Mouse (Mus musculus): Measurements from ENCODE around the gene Cd72.
"Not testable (repeated sequence)": the region's sequence is repeated elsewhere in the genome, so short reads cannot be mapped to it uniquely, and the experiment has no call there.

Cd72 gene

GRCm38 (mm10) chr4:43454041-43454836 is at the start of gene Cd72:
Gene Cd72, minus strand, starts transcription at chr4:43454628.
- no peak for DNase-seq

- DNase-seq: no peak
These were observed 49.1 kb upstream of the Cd72 start for GRCm38 (mm10) chr4:43503506-43503905.

- no peak for DNase-seq
These were observed 48.6 kb upstream of the Cd72 start for GRCm38 (mm10) chr4:43503041-43503440.

GRCm38 (mm10) chr4:43499407-43500333 is 45.2 kb upstream of the Cd72 start, which contains the start of gene Arhgef39:
Gene Arhgef39, minus strand, starts transcription at chr4:43499695.
- DNase-seq: peak; percentile 85

GRCm38 (mm10) chr4:43498983-43499382 is 44.6 kb upstream of the Cd72 start:
- DNase-seq: peak; percentile 68

GRCm38 (mm10) chr4:43497946-43498345 is 43.5 kb upstream of the Cd72 start:
- DNase-seq: no peak

GRCm38 (mm10) chr4:43497405-43497804 is 43.0 kb upstream of the Cd72 start:
- DNase-seq: no peak

- DNase-seq: no peak
These were observed 42.2 kb upstream of the Cd72 start for GRCm38 (mm10) chr4:43496587-43496986.

GRCm38 (mm10) chr4:43493846-43494240 is 39.4 kb upstream of the Cd72 start:
- peak; percentile 31 for DNase-seq

- DNase-seq: peak; percentile 99
These were observed 38.9 kb upstream of the Cd72 start for GRCm38 (mm10) chr4:43493186-43493845.

GRCm38 (mm10) chr4:43492821-43493185 is 38.4 kb upstream of the Cd72 start, which contains the start of gene Ccdc107:
Gene Ccdc107, plus strand, starts transcription at chr4:43492900.
- peak; percentile 88 for DNase-seq

GRCm38 (mm10) chr4:43492101-43492820 is 37.8 kb upstream of the Cd72 start:
- no peak for DNase-seq

GRCm38 (mm10) chr4:43490801-43491200 is 36.4 kb upstream of the Cd72 start:
- no peak for DNase-seq

- DNase-seq: no peak
These were observed 35.2 kb upstream of the Cd72 start for GRCm38 (mm10) chr4:43489611-43490010.

- not testable (repeated sequence) for DNase-seq
These were observed 31.2 kb upstream of the Cd72 start for GRCm38 (mm10) chr4:43485666-43486065.

- peak; percentile 80 for DNase-seq
These were observed 29.2 kb upstream of the Cd72 start, which contains the start of gene Sit1 for GRCm38 (mm10) chr4:43483535-43484091. Gene Sit1, minus strand, starts transcription at chr4:43483734.

GRCm38 (mm10) chr4:43482591-43482990 is 28.2 kb upstream of the Cd72 start:
- DNase-seq: peak; percentile 66

GRCm38 (mm10) chr4:43481894-43482456 is 27.5 kb upstream of the Cd72 start:
- DNase-seq: peak; percentile 57

GRCm38 (mm10) chr4:43480985-43481384 is 26.6 kb upstream of the Cd72 start:
- DNase-seq: no peak

- peak; percentile 93 for DNase-seq
These were observed 24.7 kb upstream of the Cd72 start for GRCm38 (mm10) chr4:43478906-43479832.

- no peak for DNase-seq
These were observed 24.1 kb upstream of the Cd72 start for GRCm38 (mm10) chr4:43478534-43478858.

All from thymus, postnatal 4 days (tissue).